Comparison of ENCODE assay signal across 8 mouse cellular contexts in the genomic region with DNA sequence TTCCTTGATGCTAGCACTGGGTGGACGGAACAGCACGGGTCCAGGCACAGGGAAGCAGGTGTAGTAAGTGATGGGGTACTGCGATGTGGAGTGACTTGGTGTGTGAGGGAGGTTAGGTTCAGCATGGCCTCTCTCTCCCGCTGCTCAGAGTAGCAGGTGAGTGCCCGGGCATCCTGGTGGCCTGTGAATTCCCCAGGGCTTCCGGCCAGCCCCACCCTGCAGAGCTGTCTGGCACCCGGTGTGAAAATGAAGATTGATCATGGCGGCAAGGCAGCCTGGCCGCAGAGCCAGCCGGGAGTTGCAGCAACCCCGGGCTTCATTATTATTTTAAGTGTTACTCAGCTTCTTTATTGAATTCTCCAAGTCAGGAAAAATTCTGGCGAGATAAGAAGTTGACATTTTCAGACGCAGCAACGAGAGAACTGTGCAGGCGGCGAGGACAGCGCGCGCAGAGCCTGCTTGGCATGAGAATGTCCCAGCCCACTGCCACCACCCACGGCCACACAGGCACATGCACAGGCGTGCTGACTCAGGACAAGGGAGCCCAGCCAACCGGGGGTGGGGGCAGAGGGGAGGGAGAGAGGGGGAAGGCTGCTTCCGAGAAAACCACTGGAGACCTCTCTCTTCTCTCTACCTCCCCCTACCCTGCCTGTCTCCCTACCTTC.
A peak's percentile ranks its signal among the peaks of the same experiment; 100 is the strongest.
DNase-seq lines count a peak whose midpoint lies in the region; ATAC-seq lines count a peak whose summit lies in the region.

No protein-coding gene starts in this region.

- ATAC-seq in hindbrain, embryonic 16.5 days, result peak; percentile 72
- no peak; the same call in 1 of the 2 replicates for ATAC-seq in forebrain, embryonic 13.5 days
- no peak for ATAC-seq in liver, embryonic 12.5 days

- no peaks in the 10 kb centered on the region for H3K27me3 ChIP-seq in hindbrain, embryonic 16.5 days (replicated peaks; ENCODE audit: control insufficient read depth, insufficient read depth, low read length)
- no peaks in the 10 kb centered on the region for H3K27me3 ChIP-seq in forebrain, embryonic 13.5 days
- no peaks in the 10 kb centered on the region for H3K27me3 ChIP-seq in liver, embryonic 12.5 days (replicated peaks)

- H3K9ac ChIP-seq in hindbrain, embryonic 16.5 days (ENCODE audit: low read depth, low read length), result no peak overlapping the region
- H3K9ac ChIP-seq in forebrain, embryonic 13.5 days, result no peak overlapping the region
- no peak overlapping the region for H3K9ac ChIP-seq in liver, embryonic 12.5 days

- WGBS in hindbrain, embryonic 16.5 days, result 25% methylated on average over 23 of the region's 23 CpGs
- WGBS in forebrain, embryonic 13.5 days, result 69% methylated on average over 22 of the region's 23 CpGs
- 42% methylated on average over 22 of the region's 23 CpGs for WGBS in liver, embryonic 12.5 days (ENCODE audit: insufficient replicate concordance)

- H3K27ac ChIP-seq in hindbrain, embryonic 16.5 days (ENCODE audit: low read depth, low read length), result peak overlapping the region; percentile 46
- no peak overlapping the region for H3K27ac ChIP-seq in forebrain, embryonic 13.5 days
- H3K27ac ChIP-seq in liver, embryonic 12.5 days, result no peak overlapping the region

- peak overlapping the region; percentile 7; the same call in 1 of the 2 replicates for H3K4me2 ChIP-seq in hindbrain, embryonic 16.5 days (ENCODE audit: low read length)
- no peak overlapping the region for H3K4me2 ChIP-seq in forebrain, embryonic 13.5 days
- H3K4me2 ChIP-seq in liver, embryonic 12.5 days, result no peak overlapping the region

- H3K9me3 ChIP-seq in hindbrain, embryonic 16.5 days (ENCODE audit: control insufficient read depth, low read length), result no peaks in the 10 kb centered on the region
- no peaks in the 10 kb centered on the region for H3K9me3 ChIP-seq in forebrain, embryonic 13.5 days (replicated peaks)
- no peaks in the 10 kb centered on the region for H3K9me3 ChIP-seq in liver, embryonic 12.5 days (replicated peaks)

- peaks cover 4% of the 10 kb centered on the region for H3K4me1 ChIP-seq in hindbrain, embryonic 16.5 days (ENCODE audit: control insufficient read depth, insufficient read depth, low read depth, low read length)
- H3K4me1 ChIP-seq in forebrain, embryonic 13.5 days, result peaks cover 21% of the 10 kb centered on the region
- no peaks in the 10 kb centered on the region for H3K4me1 ChIP-seq in liver, embryonic 12.5 days

- peak; percentile 44 to 59 for DNase-seq in cerebellum, postnatal 10 days
- no peak for DNase-seq in cerebellum, adult 11-12 months
- DNase-seq in adrenal gland, postnatal 4 days (ENCODE audit: low spot score in 2 of 2), result peak; percentile 37 to 43
- peak; percentile 17 for DNase-seq in neural tube, embryonic 10.5 days (ENCODE audit: extremely low spot score, low spot score)
- no peak for DNase-seq in gastrocnemius, postnatal 10 days

- no peak overlapping the region for H3K4me3 ChIP-seq in hindbrain, embryonic 16.5 days (ENCODE audit: low read length)
- H3K4me3 ChIP-seq in forebrain, embryonic 13.5 days, result no peak overlapping the region
- no peak overlapping the region for H3K4me3 ChIP-seq in liver, embryonic 12.5 days

- H3K36me3 ChIP-seq in hindbrain, embryonic 16.5 days (ENCODE audit: control insufficient read depth, insufficient read depth, low read length), result no peaks in the 10 kb centered on the region
- H3K36me3 ChIP-seq in forebrain, embryonic 13.5 days (ENCODE audit: poor library complexity, severe bottlenecking), result no peaks in the 10 kb centered on the region
- no peaks in the 10 kb centered on the region for H3K36me3 ChIP-seq in liver, embryonic 12.5 days

Comparison
In these comparisons a context has a peak if more than half of its experiments do, and no peak if none do; other contexts are left out.
1. DNase-seq: peak in cerebellum, postnatal 10 days (2 of 2), adrenal gland, postnatal 4 days (2 of 2) and neural tube, embryonic 10.5 days (single experiment); none in cerebellum, adult 11-12 months (single experiment) and gastrocnemius, postnatal 10 days (single experiment).